In the genomic region with DNA sequence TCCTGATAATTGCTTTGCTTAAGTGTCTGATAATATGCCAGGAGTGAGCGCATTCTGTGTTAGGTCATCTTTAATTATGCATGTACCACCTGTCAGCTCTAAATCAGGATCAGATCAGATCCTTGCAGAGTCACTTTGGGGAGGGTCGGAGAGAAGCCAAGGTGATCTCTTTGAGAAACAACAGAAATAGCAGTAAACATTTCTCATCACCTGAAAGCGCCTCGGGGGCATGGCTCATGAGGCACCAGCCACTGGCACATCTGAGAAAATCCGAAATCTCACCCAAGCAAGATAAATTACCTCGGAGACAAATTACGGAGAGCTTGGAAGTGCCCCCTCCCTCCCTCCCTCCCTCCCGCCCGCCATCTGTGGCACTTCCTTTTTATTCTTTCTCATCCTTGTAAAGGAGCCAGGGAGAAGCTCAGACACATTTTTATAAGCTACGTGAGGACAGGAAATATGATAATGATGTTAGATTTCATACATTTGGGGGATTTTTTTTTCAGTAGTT, we compare ENCODE assay signal across 11 mouse cellular contexts.
DNase-seq lines count a peak whose midpoint lies in the region; ATAC-seq and TF ChIP-seq lines count a peak whose summit lies in the region.
"Had no signal": no experiment of that assay in that cellular context is flagged by ENCODE, and none has a peak within 500 bp of the region (broad histone marks: within the 10 kb centered on the region; RNA-seq: fewer than 3 reads in every experiment).

No protein-coding gene starts in this region.

- peaks cover 16% of the 10 kb centered on the region for H3K4me1 ChIP-seq in embryonic facial prominence, embryonic 14.5 days (ENCODE audit: control insufficient read depth, insufficient read depth, low read length)
- H3K4me1 ChIP-seq in midbrain, embryonic 12.5 days, result peaks cover 68% of the 10 kb centered on the region

- no peak for TF ChIP-seq CTCF in C2C12 (IDR thresholded peaks at IDR 0.05; ENCODE audit: control insufficient read depth, insufficient read depth, insufficient read length)

- H3K79me2 ChIP-seq in C2C12 (ENCODE audit: control insufficient read depth, insufficient read depth), result no peaks in the 10 kb centered on the region

- H3K79me3 ChIP-seq in C2C12 (ENCODE audit: low read depth), result no peaks in the 10 kb centered on the region

- H3K27me3 ChIP-seq in C2C12 (ENCODE audit: control insufficient read depth, insufficient read depth, insufficient read length), result no peaks in the 10 kb centered on the region
- H3K27me3 ChIP-seq in embryonic facial prominence, embryonic 14.5 days (replicated peaks; ENCODE audit: control insufficient read depth, insufficient read depth, low read length), result no peaks in the 10 kb centered on the region
- H3K27me3 ChIP-seq in midbrain, embryonic 12.5 days, result no peaks in the 10 kb centered on the region
- H3K27me3 ChIP-seq: embryonic facial prominence, embryonic 13.5 days; limb, embryonic 15.5 days had no signal

- no peaks in the 10 kb centered on the region for H3K9me3 ChIP-seq in embryonic facial prominence, embryonic 14.5 days (ENCODE audit: control insufficient read depth, low read length)
- H3K9me3 ChIP-seq in midbrain, embryonic 12.5 days, result no peaks in the 10 kb centered on the region
- H3K9me3 ChIP-seq: embryonic facial prominence, embryonic 13.5 days; limb, embryonic 15.5 days had no signal

- 35% methylated on average over 10 of the region's 10 CpGs for WGBS in embryonic facial prominence, embryonic 14.5 days
- 45% methylated on average over 10 of the region's 10 CpGs for WGBS in midbrain, embryonic 12.5 days

- no peaks in the 10 kb centered on the region for H3K36me3 ChIP-seq in C2C12 (ENCODE audit: control insufficient read depth, insufficient read depth)
- no peaks in the 10 kb centered on the region for H3K36me3 ChIP-seq in embryonic facial prominence, embryonic 14.5 days (ENCODE audit: control insufficient read depth, insufficient read depth, low read length)
- H3K36me3 ChIP-seq in midbrain, embryonic 12.5 days, result no peaks in the 10 kb centered on the region
- H3K36me3 ChIP-seq: embryonic facial prominence, embryonic 13.5 days; limb, embryonic 15.5 days had no signal

- H3K4me2 ChIP-seq in embryonic facial prominence, embryonic 14.5 days (ENCODE audit: low read depth, low read length), result peak overlapping the region; percentile 5; the same call in 1 of the 2 replicates
- no peak overlapping the region for H3K4me2 ChIP-seq in midbrain, embryonic 12.5 days (replicated peaks)
- H3K4me2 ChIP-seq: embryonic facial prominence, embryonic 13.5 days; limb, embryonic 15.5 days had no signal

- DNase-seq in Muller cell, postnatal 12 days (ENCODE audit: inconsistent ontology term), result peak; percentile 11
- peak; percentile 13 for DNase-seq in embryonic facial prominence, embryonic 14.5 days (ENCODE audit: low spot score)
- no peak for DNase-seq in kidney, adult 8-10 months
- no peak for DNase-seq in adrenal gland, postnatal 36 days
- DNase-seq in thymus, postnatal 14 days, result no peak
- DNase-seq: adrenal gland, adult 2 months; lung, postnatal 4 days had no signal

- H3K4me3 ChIP-seq in C2C12 (ENCODE audit: insufficient read depth, poor library complexity, severe bottlenecking), result no peak overlapping the region
- no peak overlapping the region for H3K4me3 ChIP-seq in embryonic facial prominence, embryonic 14.5 days (ENCODE audit: low read depth, low read length)
- no peak overlapping the region for H3K4me3 ChIP-seq in midbrain, embryonic 12.5 days
- H3K4me3 ChIP-seq: embryonic facial prominence, embryonic 13.5 days; limb, embryonic 15.5 days had no signal

- H3K9ac ChIP-seq in embryonic facial prominence, embryonic 14.5 days (ENCODE audit: low read depth, low read length), result no peak overlapping the region
- H3K9ac ChIP-seq in midbrain, embryonic 12.5 days (replicated peaks), result no peak overlapping the region
- H3K9ac ChIP-seq: embryonic facial prominence, embryonic 13.5 days; limb, embryonic 15.5 days had no signal

- no peak overlapping the region for H3K27ac ChIP-seq in embryonic facial prominence, embryonic 14.5 days (replicated peaks; ENCODE audit: low read depth, low read length)
- 0 out of 2 replicates have a peak overlapping the region, but pooled peaks have one; percentile 16 for H3K27ac ChIP-seq in midbrain, embryonic 12.5 days (replicated peaks)
- H3K27ac ChIP-seq: embryonic facial prominence, embryonic 13.5 days; limb, embryonic 15.5 days had no signal

- ATAC-seq in embryonic facial prominence, embryonic 14.5 days (ENCODE audit: low read depth), result no peak
- ATAC-seq in midbrain, embryonic 12.5 days (ENCODE audit: low FRiP score, low read depth), result no peak

- H3ac ChIP-seq in C2C12 (ENCODE audit: control insufficient read depth, insufficient read length, low read depth), result no peak overlapping the region

TF ChIP-seq in C2C12, 6 proteins besides CTCF, POLR2A, EP300 and RAD21:
- TF ChIP-seq MYOD1 (IDR thresholded peaks at IDR 0.05; ENCODE audit: control insufficient read depth, insufficient read length, low read depth), result peak; percentile 54
- no peak for TF ChIP-seq MYOG (IDR thresholded peaks at IDR 0.05; ENCODE audit: control insufficient read depth, extremely low read depth, insufficient read length)

Comparison
In these comparisons a context has a peak if more than half of its experiments do, and no peak if none do; other contexts are left out.
1. DNase-seq: peak in Muller cell, postnatal 12 days (single experiment) and embryonic facial prominence, embryonic 14.5 days (single experiment); none in kidney, adult 8-10 months (0 of 2), adrenal gland, postnatal 36 days (0 of 2) and thymus, postnatal 14 days (single experiment).